Mouse (Mus musculus) midbrain, embryonic 13.5 days (tissue): ENCODE results near the gene Gjb4. TPM values are rescaled to one million over a fixed set of nuclear protein-coding genes. Genes with fewer than 3 reads are reported as not detected.

Experiments used
- ATAC-seq: fragments of 200-750 bp; cut with Nextera tagmentation; 2 replicates; pipeline ENCODE4 v1.8.0; 2017; ENCODE audit warnings: mild to moderate bottlenecking, moderate TSS enrichment, moderate library complexity
- H3K27ac ChIP-seq: fragments of 300-500 bp; sonication (generic); 2 replicates; pipeline ENCODE4 v1.5.1; 2015; ENCODE audit warnings: inconsistent platforms, mild to moderate bottlenecking, moderate library complexity
- H3K27me3 ChIP-seq: fragments of 300-500 bp; sonication (generic); 2 replicates; pipeline ENCODE4 v1.6.1; 2015; ENCODE audit warnings: mild to moderate bottlenecking, inconsistent platforms
- H3K36me3 ChIP-seq: fragments of 300-500 bp; sonication (generic); 2 replicates; pipeline ENCODE4 v1.6.1; 2015; ENCODE audit warnings: mild to moderate bottlenecking, inconsistent platforms
- H3K4me1 ChIP-seq: fragments of 300-500 bp; sonication (generic); replicated peaks from 2 replicates; pipeline ENCODE4 v1.6.1; 2015; ENCODE audit warnings: inconsistent platforms
- H3K4me2 ChIP-seq: fragments of 300-500 bp; sonication (generic); replicated peaks from 2 replicates; pipeline ENCODE4 v1.6.1; 2015; ENCODE audit warnings: moderate library complexity, mild to moderate bottlenecking, inconsistent platforms
- H3K4me3 ChIP-seq: fragments of 300-500 bp; sonication (generic); replicated peaks from 2 replicates; pipeline ENCODE4 v1.5.1; 2015; ENCODE audit warnings: mild to moderate bottlenecking, inconsistent platforms
- H3K9ac ChIP-seq: fragments of 300-500 bp; sonication (generic); replicated peaks from 2 replicates; pipeline ENCODE4 v1.6.1; 2015; ENCODE audit warnings: mild to moderate bottlenecking, inconsistent platforms
- H3K9me3 ChIP-seq: fragments of 300-500 bp; sonication (generic); 2 replicates; pipeline ENCODE4 v1.6.1; 2016; ENCODE audit warnings: mild to moderate bottlenecking, inconsistent platforms
- WGBS: fragments of 180-500 bp; shearing (Covaris S2); methylation state at CpG from one replicate; pipeline ENCODE4 v1.1.7; 2015; 5-methylcytosine and 5-hydroxymethylcytosine counted together
- polyA plus RNA-seq: library from polyadenylated mRNA; unstranded; fragments of >200 nt; fragmentation: Nextera tagmentation; extraction: Ambion mirVana; gene quantifications from 2 replicates; pipeline ENCODE4 v1.2.1, GENCODE M21; 2015

Gjb4 gene
- polyA plus RNA-seq, 1 experiment from 2014 or later, result 0.11 TPM

DNA sequence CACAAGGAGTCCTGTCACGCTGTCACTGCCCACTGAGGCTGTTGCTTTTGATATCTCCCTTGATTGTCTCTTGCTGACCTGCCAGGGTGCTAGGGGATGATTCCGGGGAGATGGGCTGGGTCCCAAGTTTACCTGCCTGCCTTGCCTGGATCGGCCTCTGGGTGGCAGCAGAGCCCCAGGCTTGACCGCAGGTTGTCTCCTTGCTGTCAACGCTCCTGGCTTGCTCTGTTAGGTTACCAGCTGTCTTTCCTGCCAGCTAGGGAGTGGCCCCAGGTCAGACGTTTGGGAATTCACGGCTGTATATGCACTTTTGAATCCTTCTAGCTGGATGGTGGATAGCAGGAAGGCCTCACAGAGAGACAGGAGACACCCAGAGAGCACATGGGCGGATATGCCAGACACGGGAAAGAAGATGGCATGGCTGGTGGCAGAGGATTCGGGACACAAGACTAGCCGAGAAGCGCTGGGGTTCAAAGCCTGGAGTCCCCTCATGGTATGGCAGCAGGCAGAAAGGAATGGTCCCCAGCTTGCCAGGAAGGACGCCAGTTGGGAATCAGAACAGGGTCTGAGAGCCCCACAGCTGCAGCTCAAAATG lies 14.6 kb upstream of the Gjb4 start:
- H3K27ac ChIP-seq, result no peak overlapping the region
- 37% methylated on average over 13 of the region's 13 CpGs for WGBS
- no peaks in the 10 kb centered on the region for H3K27me3 ChIP-seq
- H3K9ac ChIP-seq, result 0 out of 2 replicates have a peak overlapping the region, but pooled peaks have one; percentile 11
- no peaks in the 10 kb centered on the region for H3K36me3 ChIP-seq
- H3K4me1 ChIP-seq, result peaks cover 25% of the 10 kb centered on the region
- H3K4me3 ChIP-seq, result no peak overlapping the region
- H3K4me2 ChIP-seq, result no peak overlapping the region
- no peaks in the 10 kb centered on the region for H3K9me3 ChIP-seq
- ATAC-seq, result peak; percentile 57; the same call in 1 of the 2 replicates

DNA sequence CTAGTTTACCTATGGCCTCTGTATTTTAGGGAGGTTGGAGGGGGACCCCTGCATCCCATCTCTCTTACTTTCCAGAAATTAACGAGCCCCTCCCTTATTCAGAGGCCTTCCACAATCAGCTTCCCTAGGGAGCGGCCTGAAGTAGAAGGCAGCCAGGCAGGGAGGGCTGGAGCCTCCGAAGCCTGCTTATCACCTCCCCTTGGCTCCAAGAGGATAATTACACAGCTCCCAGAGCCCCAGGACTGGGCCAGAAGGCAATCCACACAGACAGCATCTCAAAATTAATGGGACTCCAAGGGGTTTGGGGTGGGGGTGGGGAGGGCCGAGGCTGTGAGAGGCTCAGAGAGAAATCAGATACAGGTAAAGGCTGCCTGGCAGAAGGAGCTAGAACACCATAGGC lies 12.0 kb upstream of the Gjb4 start:
- no peak overlapping the region; the same call in 1 of the 2 replicates for H3K9ac ChIP-seq
- peaks cover 25% of the 10 kb centered on the region for H3K4me1 ChIP-seq
- no peaks in the 10 kb centered on the region for H3K27me3 ChIP-seq
- peak overlapping the region; percentile 35 for H3K27ac ChIP-seq
- no peak overlapping the region for H3K4me3 ChIP-seq
- no peaks in the 10 kb centered on the region for H3K36me3 ChIP-seq
- H3K4me2 ChIP-seq, result no peak overlapping the region
- no peaks in the 10 kb centered on the region for H3K9me3 ChIP-seq
- WGBS, result 18% methylated on average over 4 of the region's 4 CpGs
- ATAC-seq, result peak; percentile 51; the same call in 1 of the 2 replicates

DNA sequence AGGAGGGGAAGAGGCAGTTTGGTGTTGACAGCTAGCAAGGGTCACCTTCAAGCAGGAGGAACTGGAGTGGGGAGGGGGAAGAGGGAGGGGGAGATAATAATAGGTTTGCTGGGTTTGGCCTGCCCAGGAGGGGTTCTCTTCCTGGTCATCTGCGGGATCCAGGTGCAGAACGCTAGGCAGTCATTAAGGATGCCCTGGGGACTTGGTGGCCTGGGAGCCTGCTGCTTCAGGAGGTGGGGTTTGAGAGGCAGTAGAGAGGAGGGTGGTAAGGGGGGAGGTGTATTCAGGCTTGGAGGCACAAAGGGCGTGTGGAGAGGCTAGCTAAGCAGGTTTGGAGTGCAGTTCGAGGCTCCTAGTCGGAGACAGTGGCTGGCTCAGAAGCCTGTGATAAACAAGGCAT lies 11.6 kb upstream of the Gjb4 start:
- no peak overlapping the region for H3K9ac ChIP-seq
- ATAC-seq, result peak; percentile 41; the same call in 1 of the 2 replicates
- 22% methylated on average over 5 of the region's 5 CpGs for WGBS

DNA sequence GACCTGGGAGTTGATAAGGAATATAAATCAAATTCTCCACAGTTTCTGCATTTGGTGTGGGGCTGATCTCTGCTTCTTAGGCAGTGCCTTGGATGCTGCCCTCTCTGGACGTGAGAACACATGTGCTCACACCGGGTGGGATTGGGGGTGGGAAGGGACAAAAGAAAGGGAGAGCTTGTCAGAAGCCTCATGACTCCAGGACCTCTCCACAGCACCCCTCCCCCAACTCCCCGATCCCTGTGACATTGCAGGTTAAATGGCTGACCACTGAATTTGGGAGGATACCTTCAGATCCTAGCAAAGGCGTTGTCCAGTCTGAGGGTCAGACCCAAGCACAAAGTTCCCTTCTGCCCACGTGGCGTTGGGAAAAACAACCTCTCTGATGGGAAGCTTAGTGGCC lies 10.6 kb upstream of the Gjb4 start:
- Histone ChIP-seq H3K4me1 (peaks cover 25% of the 10 kb centered on the region), H3K36me3 (no peaks in the 10 kb centered on the region), H3K27ac (no peak overlapping the region), H3K4me2 (no peak overlapping the region), H3K4me3 (no peak overlapping the region), H3K9ac (no peak overlapping the region), H3K27me3 (no peaks in the 10 kb centered on the region), H3K9me3 (no peaks in the 10 kb centered on the region)
- 70% methylated on average over 6 of the region's 6 CpGs for WGBS
- no peak for ATAC-seq

More for the DNA sequence above, 11.6 kb upstream of the Gjb4 start:
- H3K4me1 ChIP-seq, result peaks cover 25% of the 10 kb centered on the region
- no peaks in the 10 kb centered on the region for H3K36me3 ChIP-seq
- no peaks in the 10 kb centered on the region for H3K27me3 ChIP-seq
- H3K27ac ChIP-seq, result peak overlapping the region; percentile 35
- no peak overlapping the region for H3K4me2 ChIP-seq
- H3K4me3 ChIP-seq, result no peak overlapping the region
- H3K9me3 ChIP-seq, result no peaks in the 10 kb centered on the region

DNA sequence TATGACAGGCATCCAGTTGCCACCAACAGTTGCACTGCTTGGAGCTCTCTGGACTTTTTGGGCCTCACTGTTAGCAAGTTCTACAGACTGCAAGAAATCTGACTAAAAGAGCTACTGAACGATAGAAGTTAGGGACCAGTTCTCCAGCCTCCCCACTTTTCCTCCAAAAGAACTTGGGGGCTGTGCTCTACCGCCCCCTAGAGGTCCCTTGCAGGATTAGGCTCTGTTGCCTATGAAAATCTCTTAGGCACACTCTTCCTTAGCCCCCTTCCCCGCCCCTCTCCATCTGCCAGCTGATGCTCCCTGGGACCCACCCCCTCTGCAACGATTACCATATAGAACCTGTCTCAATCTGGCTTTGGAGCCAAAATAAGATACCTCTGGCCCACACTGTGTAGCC lies 9.4 kb upstream of the Gjb4 start:
- Histone ChIP-seq H3K9ac (no peak overlapping the region), H3K27me3 (no peaks in the 10 kb centered on the region), H3K27ac (no peak overlapping the region), H3K4me3 (no peak overlapping the region), H3K9me3 (no peaks in the 10 kb centered on the region), H3K36me3 (no peaks in the 10 kb centered on the region), H3K4me1 (peaks cover 20% of the 10 kb centered on the region), H3K4me2 (no peak overlapping the region)
- WGBS, result 62% methylated on average over 4 of the region's 4 CpGs
- no peak for ATAC-seq

DNA sequence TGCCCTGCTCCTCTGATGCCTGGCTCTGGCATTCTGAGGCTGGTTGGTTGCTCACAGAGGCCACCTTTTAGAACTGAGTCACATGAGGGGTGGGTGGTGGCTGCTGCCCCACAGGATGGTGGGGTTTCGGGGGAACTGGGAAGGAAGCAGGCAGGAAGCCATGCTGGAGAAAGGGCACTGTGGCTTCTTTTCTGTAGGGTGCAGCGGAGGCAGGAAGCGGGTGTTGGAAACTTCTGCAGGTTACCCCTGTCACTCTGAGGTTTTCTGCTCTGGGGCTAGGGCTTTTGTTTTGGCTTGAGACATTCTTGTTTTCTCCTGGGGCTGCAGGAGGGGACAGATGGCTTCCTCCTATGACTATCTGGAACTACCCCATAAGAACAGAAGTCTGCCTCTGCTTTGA lies 8.6 kb upstream of the Gjb4 start:
- no peaks in the 10 kb centered on the region for H3K27me3 ChIP-seq
- no peaks in the 10 kb centered on the region for H3K9me3 ChIP-seq
- no peak overlapping the region for H3K4me2 ChIP-seq
- peaks cover 20% of the 10 kb centered on the region for H3K4me1 ChIP-seq
- ATAC-seq, result no peak
- H3K27ac ChIP-seq, result no peak overlapping the region
- no peak overlapping the region for H3K4me3 ChIP-seq
- 81% methylated on average over 3 of the region's 3 CpGs for WGBS
- no peak overlapping the region for H3K9ac ChIP-seq
- no peaks in the 10 kb centered on the region for H3K36me3 ChIP-seq

DNA sequence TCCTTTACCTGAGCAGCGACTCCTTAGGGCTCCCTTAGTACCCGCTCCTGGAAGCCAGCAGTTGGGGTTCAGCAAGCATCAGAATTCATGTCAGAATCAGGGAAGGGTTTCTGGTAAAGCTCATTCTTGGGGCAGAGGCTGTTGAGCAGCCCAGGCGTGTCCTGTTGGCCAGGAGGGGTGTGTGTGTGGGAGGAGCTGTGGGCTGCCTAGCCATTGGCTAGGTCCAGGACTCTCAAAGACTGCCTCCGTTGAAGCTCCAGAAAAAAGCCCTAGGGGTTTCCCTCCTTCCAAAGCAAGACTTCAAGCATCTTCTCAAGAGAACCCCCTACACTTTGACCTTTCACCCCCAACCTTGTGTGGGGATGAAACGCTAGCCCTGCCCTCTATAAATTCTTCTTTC lies 4.1 kb upstream of the Gjb4 start, which contains the start of gene Gjb5:
Gjb5 (minus strand) TSS at position 164 of the 400 bp plus-strand sequence.
- H3K9me3 ChIP-seq, result no peaks in the 10 kb centered on the region
- peaks cover 16% of the 10 kb centered on the region for H3K4me1 ChIP-seq
- H3K4me2 ChIP-seq, result no peak within 1 kb of the TSS
- H3K27me3 ChIP-seq, result 0 out of 2 replicates have a peak, but pooled peaks cover 4% of the 10 kb centered on the region
- H3K4me3 ChIP-seq, result no peak within 1 kb of the TSS
- H3K36me3 ChIP-seq, result no peaks in the 10 kb centered on the region
- ATAC-seq, result no peak
- H3K27ac ChIP-seq, result no peak within 1 kb of the TSS
- 31% methylated on average over 5 of the region's 5 CpGs for WGBS
- H3K9ac ChIP-seq, result no peak within 1 kb of the TSS

DNA sequence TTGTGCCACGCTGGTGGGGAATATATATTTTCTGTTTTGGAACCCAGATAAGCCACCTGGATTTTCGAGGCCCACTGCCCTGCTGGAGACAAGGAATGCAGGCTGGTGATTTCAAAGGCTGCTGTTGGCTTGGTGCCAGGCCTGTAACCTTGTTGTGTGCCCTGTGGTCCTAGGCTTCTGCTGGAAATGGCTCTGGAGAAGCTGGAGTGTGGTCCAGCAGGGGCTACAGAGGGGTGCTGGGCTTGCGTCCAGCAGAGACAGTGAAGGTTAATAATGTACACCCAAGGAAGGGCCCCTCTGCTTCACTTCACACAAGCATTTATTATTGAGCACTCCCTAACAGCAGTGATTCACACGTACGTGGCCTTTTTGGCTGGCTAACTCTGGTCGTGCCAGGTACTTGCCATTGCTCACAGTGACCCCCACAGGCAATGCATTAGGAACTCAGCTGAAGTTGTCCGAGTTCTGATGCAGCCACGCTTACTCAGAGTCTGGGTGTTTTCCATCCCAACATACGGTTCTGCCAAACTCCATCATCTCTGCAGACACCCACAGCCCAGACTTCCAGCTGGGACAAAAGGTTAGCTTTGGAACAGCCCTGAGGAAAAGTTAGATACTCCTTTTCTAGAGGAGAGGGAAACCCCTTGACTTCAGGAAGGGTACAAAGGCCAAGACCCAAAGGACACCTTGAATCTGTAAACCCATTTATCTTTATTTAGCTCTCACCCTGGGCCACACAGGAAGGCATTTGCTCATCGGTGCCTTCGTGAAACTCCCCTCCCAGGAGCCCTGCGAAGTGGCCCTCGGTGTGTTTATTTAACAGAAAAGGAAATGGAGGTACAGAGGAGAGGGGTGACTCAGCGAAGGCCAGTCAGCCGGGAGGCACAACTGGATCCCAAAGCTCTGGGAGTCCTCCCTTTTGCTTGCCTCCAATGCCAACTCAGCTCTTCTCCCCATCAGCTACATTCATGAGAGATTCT lies 915 bp upstream of the Gjb4 start:
- H3K4me1 ChIP-seq, result peaks cover 20% of the 10 kb centered on the region
- H3K36me3 ChIP-seq, result no peaks in the 10 kb centered on the region
- WGBS, result 83% methylated on average over 15 of the region's 15 CpGs
- H3K4me3 ChIP-seq, result no peak overlapping the region
- H3K27ac ChIP-seq, result no peak overlapping the region
- ATAC-seq, result no peak
- no peak overlapping the region for H3K9ac ChIP-seq
- H3K4me2 ChIP-seq, result no peak overlapping the region
- H3K27me3 ChIP-seq, result 0 out of 2 replicates have a peak, but pooled peaks cover 4% of the 10 kb centered on the region
- no peaks in the 10 kb centered on the region for H3K9me3 ChIP-seq

DNA sequence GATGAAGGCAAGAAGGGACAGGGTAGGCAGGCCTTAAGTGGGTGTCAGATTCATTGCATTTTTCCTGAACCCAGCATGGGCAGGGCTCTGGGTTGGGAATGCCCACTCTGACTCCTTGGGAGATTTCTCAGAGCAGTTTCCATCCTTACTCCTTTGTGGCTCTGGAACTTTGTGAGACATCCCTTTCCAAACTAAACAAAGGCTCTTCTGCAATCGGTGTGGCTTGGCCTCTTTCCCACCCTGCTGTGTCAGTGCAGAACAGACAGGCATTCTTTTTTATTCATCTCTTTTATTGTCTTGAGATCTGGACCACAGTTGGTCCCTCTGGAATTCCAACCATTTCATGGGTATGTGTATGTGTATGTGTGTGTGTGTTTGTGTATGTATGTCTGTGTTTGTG lies 1.3 kb downstream of the Gjb4 start:
- WGBS, result 19% methylated on average over 1 of the region's 1 CpGs
- no peak overlapping the region for H3K4me2 ChIP-seq

DNA sequence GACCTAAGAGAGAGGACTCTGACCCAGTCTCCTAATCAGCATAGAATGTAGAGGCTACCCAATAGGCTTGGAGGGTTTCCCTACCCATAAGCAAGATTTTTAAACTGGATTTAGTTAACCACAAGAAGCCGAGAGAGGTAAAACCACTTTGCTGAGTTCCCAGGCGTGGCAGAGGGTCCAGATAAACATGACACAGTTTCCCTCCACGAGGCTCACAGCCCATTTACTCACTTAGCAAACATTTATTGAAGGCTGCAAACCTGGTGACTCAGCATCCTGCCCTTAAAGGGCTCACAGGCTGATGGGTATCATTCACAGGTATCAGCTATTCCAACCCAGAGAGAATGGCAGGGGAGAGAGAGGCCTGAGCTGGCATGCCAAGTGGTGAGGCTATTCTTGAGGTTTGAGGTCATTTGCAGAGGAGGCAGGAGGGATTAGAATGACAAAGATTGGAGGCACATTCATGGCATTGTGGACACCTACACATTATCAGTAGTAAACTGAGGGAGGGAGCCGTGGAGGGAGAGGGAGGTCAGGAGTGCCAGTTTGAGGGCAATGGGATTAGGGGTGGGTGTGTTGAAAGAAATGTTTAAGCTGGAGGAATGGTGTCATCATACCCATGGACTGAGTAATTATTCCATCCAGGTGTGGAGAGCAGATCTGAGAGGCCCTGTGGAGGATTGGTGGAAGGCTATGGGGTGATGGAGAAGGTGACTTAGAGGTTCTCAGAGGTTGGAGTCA lies 4.2 kb downstream of the Gjb4 start:
- ATAC-seq, result no peak
- no peak overlapping the region for H3K27ac ChIP-seq
- no peak overlapping the region for H3K9ac ChIP-seq
- no peaks in the 10 kb centered on the region for H3K36me3 ChIP-seq
- peaks cover 16% of the 10 kb centered on the region for H3K4me1 ChIP-seq
- H3K4me3 ChIP-seq, result no peak overlapping the region
- H3K9me3 ChIP-seq, result no peaks in the 10 kb centered on the region
- WGBS, result 69% methylated on average over 4 of the region's 4 CpGs
- no peak overlapping the region for H3K4me2 ChIP-seq
- H3K27me3 ChIP-seq, result no peaks in the 10 kb centered on the region

More for the DNA sequence above, 1.3 kb downstream of the Gjb4 start:
- Histone ChIP-seq H3K4me1 (peaks cover 16% of the 10 kb centered on the region), H3K27me3 (0 out of 2 replicates have a peak, but pooled peaks cover 4% of the 10 kb centered on the region), H3K4me3 (no peak overlapping the region), H3K27ac (no peak overlapping the region), H3K36me3 (no peaks in the 10 kb centered on the region), H3K9me3 (no peaks in the 10 kb centered on the region), H3K9ac (no peak overlapping the region)
- ATAC-seq, result no peak

DNA sequence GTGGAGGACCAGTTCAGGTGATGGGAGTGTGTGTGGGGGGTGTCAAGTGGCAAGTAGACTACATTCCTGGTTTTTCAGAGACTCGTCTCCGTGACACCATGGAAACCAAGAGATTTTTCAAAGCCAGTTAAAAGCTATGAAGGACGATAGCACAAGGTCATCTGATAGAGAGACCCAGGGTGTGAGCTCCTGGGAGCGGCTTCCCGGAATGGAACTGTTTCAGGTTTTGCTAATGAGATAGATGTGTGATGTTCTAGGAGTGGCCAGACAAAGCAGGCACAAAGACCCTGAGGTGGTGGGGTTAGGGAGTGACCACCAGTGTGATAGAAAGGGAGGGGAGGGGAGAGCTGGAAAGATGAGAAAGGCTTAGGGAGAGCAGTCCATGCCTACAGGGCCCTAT lies 8.9 kb downstream of the Gjb4 start:
- no peaks in the 10 kb centered on the region for H3K27me3 ChIP-seq
- no peak overlapping the region for H3K9ac ChIP-seq
- H3K9me3 ChIP-seq, result no peaks in the 10 kb centered on the region
- H3K36me3 ChIP-seq, result no peaks in the 10 kb centered on the region
- no peak for ATAC-seq
- H3K27ac ChIP-seq, result no peak overlapping the region
- H3K4me3 ChIP-seq, result no peak overlapping the region
- no peak overlapping the region for H3K4me2 ChIP-seq
- H3K4me1 ChIP-seq, result no peaks in the 10 kb centered on the region
- 91% methylated on average over 5 of the region's 5 CpGs for WGBS

DNA sequence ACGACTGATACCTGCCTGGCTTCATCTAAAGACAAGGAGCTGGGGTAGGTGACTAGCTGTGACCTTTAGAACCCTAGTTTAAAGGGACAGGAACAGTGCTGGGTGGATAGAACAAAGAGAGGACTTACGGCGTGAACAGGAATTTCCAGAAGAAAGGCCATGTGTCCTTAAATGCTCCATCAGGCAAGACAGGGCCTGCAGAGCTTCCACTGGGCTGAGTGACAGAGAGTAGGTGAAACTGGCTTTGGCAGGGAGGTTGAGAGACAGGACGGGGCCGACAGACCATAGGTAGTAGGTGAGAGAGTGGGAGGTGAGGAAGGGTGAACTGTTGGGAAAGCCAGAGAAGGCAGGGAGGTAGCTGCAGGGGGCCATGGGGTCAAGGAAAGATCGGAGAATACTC lies 12.5 kb downstream of the Gjb4 start:
- 70% methylated on average over 6 of the region's 6 CpGs for WGBS
- H3K9me3 ChIP-seq, result no peaks in the 10 kb centered on the region
- ATAC-seq, result no peak
- H3K4me3 ChIP-seq, result no peak overlapping the region
- no peak overlapping the region for H3K27ac ChIP-seq
- no peak overlapping the region for H3K4me2 ChIP-seq
- no peaks in the 10 kb centered on the region for H3K4me1 ChIP-seq
- H3K27me3 ChIP-seq, result no peaks in the 10 kb centered on the region
- H3K36me3 ChIP-seq, result no peaks in the 10 kb centered on the region
- H3K9ac ChIP-seq, result no peak overlapping the region
